Mouse (Mus musculus): Measurements from ENCODE around the gene Dctn2.

Gene Dctn2

DNA sequence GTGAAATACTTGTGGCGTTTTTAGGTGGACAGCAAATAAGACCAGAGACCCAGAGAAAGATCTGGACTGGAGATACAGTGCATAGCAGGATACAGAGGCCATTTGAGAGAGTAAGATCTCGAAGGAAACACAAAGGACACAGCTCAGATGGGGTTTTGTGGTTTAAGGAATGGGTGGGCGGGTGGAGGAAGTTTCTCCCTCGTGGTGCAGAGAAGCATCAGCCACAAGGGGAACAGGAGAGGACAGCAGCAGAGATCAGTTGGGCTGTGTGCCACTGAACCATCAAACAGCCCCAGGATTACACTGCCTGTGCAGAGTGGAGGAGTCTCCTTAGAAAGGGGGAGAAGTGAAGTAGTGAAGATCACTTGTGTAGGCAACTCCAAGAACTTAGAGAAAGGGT is 51.8 kb downstream of the Dctn2 start:
- no peak for DNase-seq

DNA sequence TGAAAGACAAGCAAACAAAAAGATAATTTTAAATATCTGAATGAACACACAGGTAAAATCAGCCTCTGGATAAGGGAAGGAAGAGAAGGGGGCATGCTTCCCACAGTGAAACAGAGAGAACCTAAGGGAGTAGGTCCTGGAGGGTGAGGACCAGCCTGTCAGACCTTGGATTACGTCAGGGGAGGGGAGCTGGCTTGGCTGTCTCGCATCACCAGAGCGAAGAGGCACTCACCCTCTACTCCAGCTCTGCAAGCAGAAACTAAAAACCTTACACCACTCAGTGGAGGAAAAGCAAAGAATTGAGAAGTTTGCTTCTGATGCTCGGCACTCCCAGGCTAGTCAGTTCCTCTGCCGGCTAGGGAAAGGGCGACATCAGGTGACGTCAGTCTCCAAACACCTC is 53.8 kb downstream of the Dctn2 start:
- DNase-seq: no peak

DNA sequence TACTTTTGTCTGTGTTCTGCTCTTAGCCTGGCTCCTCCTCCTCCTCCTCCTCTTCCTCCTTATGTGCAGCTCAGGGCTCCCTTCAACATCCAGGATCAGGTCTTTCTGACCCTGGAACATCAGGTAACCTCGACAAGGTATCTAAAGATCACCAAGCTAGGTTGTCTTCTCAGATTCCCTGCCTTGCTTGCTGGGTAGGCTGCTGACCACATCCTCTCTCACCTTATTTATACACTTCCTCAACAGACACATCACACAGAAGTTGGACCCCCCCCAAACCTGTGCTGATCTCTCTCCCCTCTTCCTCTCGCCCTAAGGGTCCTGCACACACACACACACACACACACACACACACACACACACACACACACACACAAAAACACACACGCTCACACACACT is 55.5 kb downstream of the Dctn2 start, which contains the start of gene Arhgap9:
Gene Arhgap9, plus strand, starts transcription at position 344 of the 400 bp plus-strand sequence.
- DNase-seq: no peak

DNA sequence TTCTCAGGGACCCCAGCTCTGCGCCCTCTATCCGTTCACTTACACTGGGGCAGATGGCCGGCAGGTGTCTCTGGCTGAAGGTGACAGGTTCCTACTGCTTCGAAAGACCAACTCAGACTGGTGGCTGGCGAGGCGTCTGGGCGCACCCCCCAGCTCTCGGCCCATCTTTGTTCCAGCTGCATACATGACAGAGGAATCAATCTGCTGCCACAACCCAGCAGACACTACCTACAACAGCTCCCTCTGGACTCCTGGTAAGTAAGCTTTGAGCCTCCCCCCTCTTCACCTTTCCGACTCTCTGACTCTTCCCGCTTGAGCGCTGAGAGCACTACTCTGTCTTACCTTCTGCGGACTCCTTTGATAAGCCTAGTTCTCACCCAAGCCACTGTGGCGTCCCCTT is 56.0 kb downstream of the Dctn2 start:
- DNase-seq: no peak

DNA sequence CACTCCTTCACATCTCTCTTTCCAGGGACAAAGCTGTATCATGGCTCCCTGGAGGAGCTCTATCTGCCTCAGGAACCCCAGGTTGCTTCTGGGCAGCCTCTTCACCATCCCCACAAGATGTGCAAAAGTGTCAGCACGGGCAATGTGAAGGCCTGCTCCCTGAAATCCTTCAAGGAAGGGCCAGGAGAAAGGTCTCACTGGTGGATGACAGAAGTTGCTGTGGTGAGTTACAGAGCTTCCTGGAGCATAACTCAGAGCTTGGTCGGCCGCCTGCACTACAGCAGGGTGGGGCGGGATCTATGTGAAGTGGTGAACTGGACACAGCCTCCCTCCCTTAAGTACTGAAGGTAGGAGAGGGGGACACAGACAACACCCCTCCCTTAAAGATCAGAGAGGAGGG is 56.5 kb downstream of the Dctn2 start:
- no peak for DNase-seq

DNA sequence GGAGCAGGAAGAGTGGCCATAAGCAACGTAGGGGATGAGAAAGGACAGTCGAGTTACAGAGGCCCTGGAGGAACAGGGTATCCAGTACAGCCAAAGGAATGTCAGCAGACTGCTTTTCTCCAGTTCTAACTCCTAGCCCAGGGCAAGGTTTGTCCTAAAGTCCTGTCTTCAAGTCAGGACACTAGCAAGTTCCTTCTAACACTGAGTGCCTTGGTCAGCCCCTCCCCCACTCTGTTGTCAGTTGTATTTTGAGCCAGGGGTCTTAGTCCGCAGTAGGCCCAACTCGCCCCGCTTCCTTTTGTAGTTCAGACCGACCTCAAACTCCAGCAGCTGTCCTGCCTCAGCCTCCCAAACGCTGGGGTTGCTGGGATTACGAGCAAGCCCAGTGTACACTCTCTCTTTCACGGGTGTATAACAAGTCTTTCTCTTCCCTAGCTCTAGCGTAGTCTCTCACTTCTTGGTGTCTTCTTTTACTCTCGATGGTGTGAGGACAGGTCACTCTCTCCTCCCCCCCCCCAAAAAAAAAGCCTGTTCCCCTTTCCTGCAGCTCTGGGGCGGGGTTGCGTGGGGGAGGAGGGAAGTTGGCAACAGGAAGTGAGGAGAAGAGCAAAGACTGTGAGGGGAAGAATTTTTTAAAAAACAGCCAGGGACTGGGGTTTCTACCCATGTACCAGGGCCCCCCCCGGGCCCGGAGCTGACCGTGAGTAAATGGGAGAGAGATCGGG is 57.1 kb downstream of the Dctn2 start:
- no peak for DNase-seq

DNA sequence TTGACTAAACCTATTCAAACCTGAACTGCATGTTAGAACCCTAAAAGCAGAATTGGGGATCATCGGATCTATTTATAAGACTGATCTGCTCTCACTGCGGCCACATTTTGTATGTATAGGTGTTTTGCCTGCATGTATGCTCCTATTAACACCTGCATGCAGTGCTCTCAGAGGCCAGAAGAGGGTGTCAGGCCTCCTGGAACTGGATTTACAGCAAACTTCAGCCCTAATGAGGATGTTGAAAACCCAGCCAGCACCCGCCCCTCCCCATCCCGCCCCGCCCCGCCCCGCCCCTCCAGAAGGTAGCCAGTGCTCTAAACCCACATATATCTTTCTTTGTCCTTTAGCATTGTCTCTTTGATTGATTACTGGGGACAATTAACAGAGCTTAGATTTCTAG is 58.3 kb downstream of the Dctn2 start:
- DNase-seq: no peak

DNA sequence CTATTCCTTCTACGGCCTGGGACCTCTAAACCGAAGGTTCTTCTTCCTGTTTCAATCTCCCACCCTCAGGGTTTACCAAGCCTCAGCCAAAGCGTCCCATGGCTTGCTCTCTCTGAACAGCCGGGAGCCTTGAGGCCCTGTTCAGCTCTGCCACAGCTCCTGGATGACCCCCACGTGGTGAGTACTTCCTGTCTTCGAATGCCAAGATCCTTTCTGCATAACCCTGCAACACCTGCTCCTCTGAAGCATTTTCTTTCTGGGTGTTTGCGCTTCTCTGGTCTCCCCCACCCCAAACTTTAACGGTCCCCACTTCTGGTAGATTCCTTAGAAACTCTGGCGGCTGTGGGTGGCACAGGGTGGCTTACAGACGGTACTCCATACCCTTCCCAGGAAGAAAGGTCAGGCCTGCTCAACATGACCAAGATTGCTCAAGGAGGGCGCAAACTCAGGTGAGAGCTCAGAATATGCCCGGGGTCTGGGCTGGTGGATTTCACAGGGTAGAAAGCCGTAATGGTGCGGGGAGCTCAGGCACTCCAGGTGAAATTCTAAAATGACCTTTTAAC is 59.4 kb downstream of the Dctn2 start:
- DNase-seq: no peak

DNA sequence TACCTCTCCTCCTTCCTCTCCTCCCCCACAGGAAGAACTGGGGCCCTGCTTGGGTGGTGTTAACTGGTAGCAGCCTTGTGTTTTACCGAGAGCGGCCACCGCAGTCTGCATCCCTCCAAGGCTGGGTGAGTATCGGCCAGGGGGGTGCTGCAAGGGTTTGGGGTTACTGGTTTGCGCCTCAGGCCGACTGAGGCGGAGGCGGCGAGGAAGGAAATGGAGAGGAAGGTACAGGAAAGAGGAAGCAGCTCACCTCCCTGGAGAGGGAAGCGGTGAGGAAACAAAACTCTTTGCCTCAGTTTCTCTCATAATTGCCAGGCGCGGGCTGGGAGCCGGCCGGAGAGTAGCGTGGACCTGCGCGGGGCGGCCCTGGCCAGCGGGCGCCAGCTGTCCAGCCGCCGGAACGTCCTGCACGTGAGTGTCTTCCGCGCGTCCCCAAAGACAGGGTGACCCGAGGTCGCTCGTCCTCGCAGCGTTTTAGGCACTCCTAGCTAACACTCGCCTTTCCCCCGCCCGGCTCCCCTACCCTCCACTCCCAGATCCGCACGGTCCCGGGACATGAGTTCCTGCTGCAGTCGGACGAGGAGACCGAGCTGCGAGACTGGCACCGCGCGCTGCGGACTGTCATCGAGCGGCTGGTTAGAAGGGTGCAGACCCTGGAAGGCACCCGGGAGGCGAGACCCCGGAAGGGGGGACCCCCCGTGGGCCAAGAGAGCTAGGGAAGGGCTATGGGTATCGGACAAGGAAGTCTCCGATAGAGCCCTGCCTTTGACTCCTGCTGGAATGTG is 60.0 kb downstream of the Dctn2 start:
- no peak for DNase-seq

DNA sequence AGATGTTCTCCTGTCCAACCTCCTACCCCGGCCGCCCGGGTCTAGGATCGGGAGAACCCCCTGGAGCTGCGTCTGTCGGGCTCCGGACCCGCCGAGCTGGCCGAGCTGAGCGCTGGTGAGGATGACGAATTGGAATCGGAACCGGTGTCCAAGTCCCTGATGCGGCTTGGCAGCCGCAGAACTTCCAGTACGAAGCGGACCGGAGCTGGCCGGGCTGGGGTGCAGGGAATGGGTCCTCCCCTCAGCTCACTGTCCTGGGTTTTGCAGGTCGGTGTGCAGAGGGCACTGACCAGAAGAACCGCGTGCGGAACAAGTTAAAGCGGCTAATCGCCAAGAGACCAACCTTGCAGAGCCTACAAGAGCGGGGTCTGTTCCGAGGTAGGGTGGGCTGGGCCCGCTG is 60.7 kb downstream of the Dctn2 start:
- DNase-seq: no peak

DNA sequence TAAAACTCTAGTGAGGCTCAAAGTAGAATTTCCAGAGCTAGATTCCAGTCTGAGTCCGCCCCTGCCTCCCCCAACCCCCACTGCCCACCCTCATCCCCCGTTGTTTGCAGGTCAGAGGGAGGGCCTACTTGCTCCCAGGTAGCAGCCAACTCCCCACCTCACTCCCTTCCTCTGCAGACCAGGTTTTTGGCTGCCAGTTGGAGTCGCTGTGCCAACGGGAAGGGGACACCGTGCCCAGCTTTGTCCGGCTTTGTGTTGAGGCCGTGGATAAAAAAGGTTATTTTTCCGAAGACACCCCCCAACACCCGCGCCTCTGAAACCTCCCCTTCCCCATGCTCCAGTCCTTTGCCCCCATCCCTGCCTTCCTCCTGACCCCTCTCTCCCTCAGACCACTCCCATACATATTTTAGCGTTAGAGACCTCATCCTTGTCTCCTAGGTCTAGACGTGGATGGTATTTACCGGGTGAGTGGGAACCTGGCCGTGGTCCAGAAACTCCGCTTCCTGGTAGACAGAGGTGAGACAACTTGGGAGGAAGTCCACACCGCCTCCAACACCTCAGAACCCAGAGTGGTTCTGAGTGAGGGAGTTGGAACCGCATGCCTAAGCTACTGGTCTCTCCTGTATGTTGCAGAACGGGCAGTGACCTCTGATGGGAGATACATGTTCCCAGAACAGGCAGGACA is 61.4 kb downstream of the Dctn2 start:
- DNase-seq: no peak

DNA sequence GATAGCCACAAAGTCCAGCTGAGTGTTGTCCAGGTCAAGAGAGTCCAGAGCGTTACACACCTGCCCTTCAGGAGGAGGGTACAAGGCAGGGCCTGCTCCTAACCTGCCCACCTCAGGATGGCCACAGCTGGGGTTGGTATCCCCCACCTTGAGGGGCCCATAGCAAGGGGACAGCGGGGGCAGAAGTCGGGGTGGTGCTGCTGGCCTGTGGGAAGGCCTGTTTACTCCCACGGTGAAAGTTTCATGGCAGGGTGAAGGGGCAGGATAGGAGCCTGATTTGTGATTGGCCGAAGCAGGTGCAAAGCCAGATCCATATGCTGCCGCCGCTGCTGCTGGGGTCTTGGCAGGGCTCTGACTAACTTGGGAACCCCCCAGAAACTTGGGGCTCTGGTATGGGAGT is 64.0 kb downstream of the Dctn2 start:
- DNase-seq: no peak

Measured in right cerebral cortex, postnatal 25 days (tissue).